Mouse (Mus musculus) megakaryocyte progenitor cell, adult 5-6 weeks (primary cell): ENCODE measurements at regions not wholly inside any gene's neighbourhood (a gene's known extent, or its start where the extent isn't known, plus 50 kb on each side); places are given as distances from the start of the nearest gene placed in this dataset.

Experiments
- ATAC-seq: replicated peaks from 2 replicates; pipeline ENCODE4 v1.8.0; 2016; ENCODE audit warnings: mild to moderate bottlenecking, moderate TSS enrichment, inconsistent platforms; ENCODE audit not compliant: poor library complexity

- ATAC-seq: peak; percentile 63
These were observed 85.4 kb downstream of the Atp23 start for GRCm38 (mm10) chr10:126815730-126816129.

DNA sequence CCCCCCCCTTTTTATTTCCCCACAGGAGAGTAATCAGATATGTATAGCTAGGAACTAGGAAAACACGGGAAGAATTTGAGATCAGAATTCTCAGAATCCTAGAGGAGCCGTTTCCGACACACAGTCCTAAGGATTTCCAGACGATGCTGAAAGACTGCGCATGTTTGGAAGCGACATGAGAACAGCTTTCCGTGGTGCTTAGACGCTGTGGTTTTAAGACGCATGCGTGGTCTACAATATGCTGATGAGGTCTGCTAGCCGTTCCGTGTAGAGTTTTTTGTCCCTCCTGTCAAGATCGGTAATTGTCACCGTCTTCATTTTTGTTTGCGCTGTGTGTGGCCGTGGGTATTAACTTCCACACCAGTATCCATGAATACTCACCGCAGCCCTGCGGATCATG, 86.2 kb downstream of the Atp23 start:
- ATAC-seq: no peak

- peak; percentile 73 for ATAC-seq
These were observed 88.0 kb downstream of the Atp23 start for GRCm38 (mm10) chr10:126813051-126813593.

DNA sequence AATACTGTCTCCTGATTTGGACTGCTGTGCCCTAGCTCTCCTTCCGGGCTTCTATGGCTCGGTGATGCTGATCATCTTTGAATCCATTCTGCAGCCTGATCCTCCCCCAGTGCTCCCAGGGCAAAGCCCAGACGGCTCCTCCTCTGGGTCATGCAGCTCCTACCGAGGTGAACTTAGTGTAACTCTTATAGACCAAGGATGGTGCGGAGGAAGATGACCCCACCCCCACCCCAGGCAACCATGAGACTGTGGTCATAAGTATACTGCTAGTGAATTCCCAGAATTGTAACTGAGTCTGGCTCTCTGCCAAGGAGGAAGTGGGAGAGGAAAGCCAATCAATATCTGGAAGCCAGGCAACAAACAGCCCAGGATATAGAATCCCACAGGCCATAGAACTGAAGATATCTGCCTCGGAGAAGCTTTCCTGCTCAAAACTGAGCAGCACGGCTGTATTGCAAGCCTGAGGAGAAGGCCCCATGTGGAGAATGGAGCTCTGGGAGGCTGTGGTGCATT, 88.9 kb downstream of the Atp23 start:
- ATAC-seq: no peak

DNA sequence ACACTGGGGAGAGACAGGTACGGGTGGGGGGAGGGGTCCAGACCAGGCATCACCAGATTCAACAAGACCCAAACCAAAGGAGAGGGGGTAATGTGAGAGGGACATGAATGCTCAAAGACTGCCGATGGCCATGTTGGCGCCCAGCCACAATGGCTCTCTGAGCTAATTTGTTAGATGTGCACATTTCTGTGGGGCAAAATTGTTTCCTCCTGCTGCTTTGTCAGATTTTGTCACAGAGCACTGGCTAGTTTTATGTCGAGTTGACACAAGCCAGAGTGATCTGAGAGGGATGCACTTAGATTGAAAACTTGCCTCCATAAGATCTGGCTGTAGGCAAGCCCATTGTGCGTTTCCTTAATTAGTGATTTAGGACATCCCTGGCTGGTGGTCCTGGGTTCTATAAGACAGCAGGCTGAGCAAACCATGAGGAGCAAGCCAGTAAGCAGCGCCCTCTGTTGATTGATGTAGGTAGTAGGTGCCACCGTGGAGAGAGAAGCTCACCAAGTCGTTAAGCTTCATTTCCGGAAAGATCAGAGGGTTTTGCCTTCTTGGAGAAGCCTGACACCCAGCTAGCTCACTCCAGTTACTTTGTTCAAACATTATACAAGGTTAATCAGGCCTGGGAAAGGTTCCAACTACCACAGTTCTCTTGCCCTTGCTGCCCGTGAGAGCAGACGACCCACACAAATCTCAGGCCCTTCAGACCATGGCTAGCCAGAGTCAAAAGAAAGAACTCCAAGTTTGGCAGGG, 90.6 kb downstream of the Atp23 start:
- no peak for ATAC-seq

DNA sequence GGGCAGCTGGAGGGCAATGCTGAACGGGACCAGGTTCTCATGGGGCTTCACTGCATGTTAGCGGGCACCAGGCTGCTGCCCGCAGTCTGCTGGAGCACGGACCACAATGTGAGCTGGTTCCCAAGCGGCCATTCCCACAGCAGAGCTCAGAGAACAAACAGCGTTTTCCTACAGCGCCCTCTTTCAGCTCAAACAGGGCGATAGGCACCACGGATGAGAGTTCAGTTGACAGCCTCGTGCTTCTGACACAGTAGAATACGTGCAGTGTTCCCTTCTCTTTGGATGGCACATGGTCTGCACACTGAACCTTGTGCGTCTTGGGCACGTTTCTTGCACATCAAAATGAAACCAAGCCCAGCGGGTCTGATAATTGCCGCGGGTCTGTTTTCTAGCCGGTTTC, 91.6 kb downstream of the Atp23 start:
- ATAC-seq: peak; percentile 34

DNA sequence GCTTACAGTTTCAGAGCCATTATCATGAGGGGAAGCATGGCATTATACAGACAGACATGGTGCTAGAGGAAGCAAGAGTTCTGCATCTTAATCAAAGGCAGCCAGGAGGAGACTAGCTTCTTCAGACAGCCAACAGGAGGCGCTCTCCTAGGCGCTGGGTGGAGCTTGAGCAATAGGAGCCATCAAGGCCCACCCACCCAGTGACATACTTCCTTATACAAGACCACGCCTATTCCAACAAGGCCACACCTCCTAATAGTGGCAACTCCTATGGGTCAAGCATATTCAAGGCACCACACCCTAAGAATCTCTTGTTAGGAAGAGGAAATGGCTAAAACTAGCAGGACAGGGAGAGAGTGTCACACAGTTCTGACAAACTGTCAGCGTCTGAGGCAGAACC, 94.3 kb downstream of the Atp23 start:
- ATAC-seq: no peak

- peak; percentile 46 for ATAC-seq
These were observed 98.4 kb downstream of the Atp23 start for GRCm38 (mm10) chr10:126802732-126803131.

DNA sequence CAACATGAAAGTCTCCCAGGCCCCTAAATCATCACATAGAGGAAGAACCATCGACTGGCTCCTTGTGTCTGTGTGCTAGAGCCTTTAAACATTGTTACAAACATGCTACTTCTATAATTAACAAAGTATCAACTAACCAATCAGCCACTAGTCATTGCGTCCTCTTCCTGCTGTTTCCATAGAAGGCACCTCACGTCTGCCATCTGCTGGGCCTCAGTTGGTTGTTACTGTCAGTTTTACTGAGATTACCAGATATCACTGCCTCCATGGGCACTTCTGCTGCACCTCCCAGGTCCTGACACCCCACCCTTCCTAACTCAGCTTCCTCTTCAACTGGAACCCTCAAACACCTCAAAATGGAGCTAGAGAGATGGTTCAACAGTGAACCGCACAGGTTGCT, 101.8 kb downstream of the Atp23 start:
- ATAC-seq: peak; percentile 70

- ATAC-seq: no peak
These were observed 108.0 kb downstream of the Atp23 start for GRCm38 (mm10) chr10:126793136-126793535.

DNA sequence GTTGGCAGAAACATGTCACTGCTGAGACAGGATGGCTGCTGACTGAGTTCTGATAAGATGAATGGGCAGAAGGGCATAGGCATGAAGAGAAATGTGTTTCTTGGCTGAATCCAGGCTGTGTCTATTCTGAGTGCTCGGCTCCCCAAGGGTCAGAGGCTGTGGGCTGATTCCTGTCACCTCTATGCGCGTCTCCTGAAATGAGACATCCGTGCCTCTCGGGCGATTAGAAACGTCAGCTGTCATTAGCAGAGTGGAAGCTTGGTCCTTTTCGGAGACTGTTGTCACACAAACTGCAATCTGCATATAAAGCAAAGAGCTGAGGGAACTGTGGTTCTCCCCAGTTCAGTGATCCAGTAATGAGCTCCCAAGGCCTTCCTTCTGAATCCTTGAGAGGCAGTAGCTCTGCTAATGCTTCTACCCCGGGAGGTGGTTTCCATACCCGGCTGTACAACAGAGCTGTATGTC, 108.8 kb downstream of the Atp23 start:
- ATAC-seq: no peak

DNA sequence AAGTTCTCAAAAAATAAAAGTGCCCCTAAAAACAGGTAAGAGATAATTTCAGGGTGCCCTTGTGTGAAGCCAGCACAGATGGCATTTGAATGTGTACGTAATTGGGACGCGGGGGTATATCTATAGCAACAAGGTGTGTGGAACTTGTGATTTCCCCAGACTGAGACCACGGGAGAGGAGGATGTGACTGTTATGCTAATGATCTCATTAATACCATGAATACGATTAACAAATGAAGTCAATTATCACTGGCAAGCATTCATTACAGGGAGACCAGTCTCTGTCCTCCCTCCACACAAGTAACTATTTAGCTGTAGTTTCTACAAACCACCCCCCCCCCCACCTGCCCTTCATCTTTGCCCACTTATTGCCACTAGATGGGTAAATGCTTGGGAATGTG, 112.9 kb downstream of the Atp23 start:
- ATAC-seq: no peak

DNA sequence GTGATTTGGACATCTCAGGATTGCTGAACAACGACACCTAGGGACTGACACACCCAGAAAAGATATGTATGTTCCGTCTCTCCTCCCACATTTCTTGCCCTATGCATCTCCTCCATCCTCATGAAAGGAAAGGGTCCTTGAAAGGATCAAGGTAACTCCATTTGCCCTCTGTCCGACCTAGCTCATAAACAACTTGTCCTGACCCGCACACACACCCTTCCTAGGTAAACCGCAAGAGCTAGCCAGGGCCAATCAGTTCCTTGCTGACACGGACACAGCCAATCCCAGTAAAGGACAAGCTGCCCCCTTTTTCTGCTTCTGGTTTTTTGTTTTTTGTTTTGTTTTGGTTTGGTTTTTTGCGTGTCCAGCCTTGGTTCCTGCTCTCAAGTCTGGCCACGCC, 118.0 kb downstream of the Atp23 start:
- no peak for ATAC-seq

GRCm38 (mm10) chr10:126776603-126777002, 124.6 kb downstream of the Atp23 start:
- no peak for ATAC-seq

- ATAC-seq: no peak
These were observed 125.2 kb downstream of the Atp23 start for GRCm38 (mm10) chr10:126775946-126776345.

GRCm38 (mm10) chr10:126770446-126771020, 130.6 kb downstream of the Atp23 start:
- no peak for ATAC-seq

- ATAC-seq: no peak
These were observed 135.5 kb downstream of the Atp23 start for GRCm38 (mm10) chr10:126765648-126766047.

GRCm38 (mm10) chr10:126764740-126765139, 136.4 kb downstream of the Atp23 start:
- no peak for ATAC-seq

GRCm38 (mm10) chr10:126763976-126764375, 137.2 kb downstream of the Atp23 start:
- ATAC-seq: no peak

DNA sequence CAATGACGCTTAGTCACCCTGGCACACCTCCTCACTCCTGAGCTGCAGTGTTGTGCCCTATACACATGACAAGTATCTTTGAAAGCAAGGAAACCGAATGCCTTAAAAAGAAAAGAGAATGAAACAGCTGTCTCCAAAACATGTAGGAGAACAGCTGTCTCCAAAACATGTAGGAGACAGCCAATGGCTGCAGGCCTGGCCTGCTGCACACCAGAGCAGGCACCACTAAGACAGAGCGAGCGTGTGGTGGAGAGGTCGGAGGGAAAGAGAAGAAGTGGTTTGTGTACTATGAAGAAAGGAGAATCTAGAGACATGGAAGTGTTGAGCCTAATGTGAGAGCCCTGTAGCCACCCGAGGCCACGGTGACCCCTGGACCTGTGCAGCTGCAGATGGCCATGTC, 142.5 kb downstream of the Atp23 start:
- no peak for ATAC-seq

GRCm38 (mm10) chr10:126753201-126753600, 148.0 kb downstream of the Atp23 start:
- ATAC-seq: no peak

DNA sequence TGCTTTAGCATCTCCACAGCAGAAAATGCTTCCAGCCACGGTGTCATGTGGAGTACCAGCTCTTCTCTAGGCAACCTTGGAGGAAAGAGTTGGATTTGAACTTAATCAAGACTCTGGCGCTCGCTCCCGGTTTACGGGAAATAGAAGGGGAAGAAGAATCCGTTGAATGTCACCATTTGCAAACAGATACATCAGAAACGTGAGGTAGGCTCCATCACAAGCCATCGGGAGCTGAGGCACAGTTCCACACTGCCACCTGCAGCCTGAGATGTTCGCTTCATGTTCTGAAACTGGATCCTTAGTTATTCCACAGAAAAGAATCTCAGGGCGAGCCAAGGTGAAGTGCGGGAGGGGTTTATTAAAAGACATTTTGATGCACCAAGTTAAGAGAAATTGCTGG, 148.5 kb downstream of the Atp23 start:
- ATAC-seq: no peak
